10 mouse cellular contexts compared by ENCODE assay signal in genomic region chr19:47988880-47989574, GRCm38 (mm10). TPM values are rescaled to one million over a fixed set of nuclear protein-coding genes. Genes with fewer than 3 reads are reported as not detected.
DNase-seq lines count a peak whose midpoint lies in the region; ATAC-seq lines count a peak whose summit lies in the region.
"Had no signal": no experiment of that assay in that cellular context is flagged by ENCODE, and none has a peak within 500 bp of the region (broad histone marks: within the 10 kb centered on the region; RNA-seq: fewer than 3 reads in every experiment).

No protein-coding gene starts in this region.

- ATAC-seq in heart, embryonic 12.5 days (ENCODE audit: insufficient number of reproducible peaks, low FRiP score) = no peak
- ATAC-seq in midbrain, embryonic 12.5 days (ENCODE audit: low FRiP score, low read depth) = peak; percentile 47; the same call in 1 of the 2 replicates
- no peak for ATAC-seq in midbrain, embryonic 14.5 days (ENCODE audit: low FRiP score, low TSS enrichment)
- ATAC-seq in hindbrain, embryonic 15.5 days (ENCODE audit: low FRiP score, low read depth) = no peak

- no peaks in the 10 kb centered on the region for H3K9me3 ChIP-seq in heart, embryonic 12.5 days (replicated peaks)
- no peaks in the 10 kb centered on the region for H3K9me3 ChIP-seq in midbrain, embryonic 12.5 days
- H3K9me3 ChIP-seq in midbrain, embryonic 14.5 days (ENCODE audit: control insufficient read depth, low read length) = no peaks in the 10 kb centered on the region
- H3K9me3 ChIP-seq in hindbrain, embryonic 15.5 days = no peaks in the 10 kb centered on the region

- H3K4me1 ChIP-seq in heart, embryonic 12.5 days (replicated peaks) = no peaks in the 10 kb centered on the region
- no peaks in the 10 kb centered on the region for H3K4me1 ChIP-seq in midbrain, embryonic 12.5 days
- no peaks in the 10 kb centered on the region; the same call in 1 of the 2 replicates for H3K4me1 ChIP-seq in midbrain, embryonic 14.5 days (ENCODE audit: control insufficient read depth, insufficient read depth, low read length)
- peaks cover 12% of the 10 kb centered on the region for H3K4me1 ChIP-seq in hindbrain, embryonic 15.5 days (replicated peaks)

- WGBS in heart, embryonic 12.5 days = 62% methylated on average over 13 of the region's 13 CpGs
- 65% methylated on average over 13 of the region's 13 CpGs for WGBS in midbrain, embryonic 12.5 days
- 58% methylated on average over 13 of the region's 13 CpGs for WGBS in midbrain, embryonic 14.5 days
- 49% methylated on average over 13 of the region's 13 CpGs for WGBS in hindbrain, embryonic 15.5 days

- H3K9ac ChIP-seq in heart, embryonic 12.5 days = no peak overlapping the region
- H3K9ac ChIP-seq in midbrain, embryonic 12.5 days (replicated peaks) = no peak overlapping the region
- no peak overlapping the region for H3K9ac ChIP-seq in midbrain, embryonic 14.5 days (replicated peaks; ENCODE audit: low read length)
- no peak overlapping the region for H3K9ac ChIP-seq in hindbrain, embryonic 15.5 days
- H3K9ac ChIP-seq: lung, embryonic 14.5 days had no signal

- no peak overlapping the region for H3K4me3 ChIP-seq in heart, embryonic 12.5 days
- H3K4me3 ChIP-seq in midbrain, embryonic 12.5 days = no peak overlapping the region
- no peak overlapping the region for H3K4me3 ChIP-seq in midbrain, embryonic 14.5 days (replicated peaks; ENCODE audit: low read depth, low read length)
- no peak overlapping the region for H3K4me3 ChIP-seq in hindbrain, embryonic 15.5 days
- H3K4me3 ChIP-seq: left cerebral cortex, adult 2 months had no signal

- no peak overlapping the region for H3K27ac ChIP-seq in heart, embryonic 12.5 days (ENCODE audit: poor library complexity, severe bottlenecking)
- H3K27ac ChIP-seq in midbrain, embryonic 12.5 days (replicated peaks) = peak overlapping the region; percentile 43; the same call in 1 of the 2 replicates
- H3K27ac ChIP-seq in midbrain, embryonic 14.5 days (replicated peaks; ENCODE audit: low read depth, low read length) = no peak overlapping the region
- 0 out of 2 replicates have a peak overlapping the region, but pooled peaks have one; percentile 11 for H3K27ac ChIP-seq in hindbrain, embryonic 15.5 days (replicated peaks)
- H3K27ac ChIP-seq: left cerebral cortex, adult 2 months had no signal

- peaks cover 23% of the 10 kb centered on the region for H3K27me3 ChIP-seq in heart, embryonic 12.5 days (replicated peaks)
- H3K27me3 ChIP-seq in midbrain, embryonic 12.5 days = no peaks in the 10 kb centered on the region
- H3K27me3 ChIP-seq in midbrain, embryonic 14.5 days (ENCODE audit: control insufficient read depth, insufficient read depth, low read length) = no peaks in the 10 kb centered on the region
- no peaks in the 10 kb centered on the region for H3K27me3 ChIP-seq in hindbrain, embryonic 15.5 days

- H3K4me2 ChIP-seq in heart, embryonic 12.5 days = no peak overlapping the region
- no peak overlapping the region for H3K4me2 ChIP-seq in midbrain, embryonic 12.5 days (replicated peaks)
- no peak overlapping the region for H3K4me2 ChIP-seq in midbrain, embryonic 14.5 days (ENCODE audit: low read length)
- H3K4me2 ChIP-seq in hindbrain, embryonic 15.5 days = no peak overlapping the region
- H3K4me2 ChIP-seq: lung, embryonic 14.5 days had no signal

- DNase-seq in heart, adult 11 months = peak; percentile 46
- no peak for DNase-seq in midbrain, embryonic 14.5 days
- DNase-seq in retina, postnatal 1 day = peak; percentile 33
- no peak for DNase-seq in layer of hippocampus, adult 9-11 months

- no peaks in the 10 kb centered on the region for H3K36me3 ChIP-seq in heart, embryonic 12.5 days
- H3K36me3 ChIP-seq in midbrain, embryonic 12.5 days = no peaks in the 10 kb centered on the region
- no peaks in the 10 kb centered on the region for H3K36me3 ChIP-seq in midbrain, embryonic 14.5 days (ENCODE audit: control insufficient read depth, insufficient read depth, low read length)
- H3K36me3 ChIP-seq in hindbrain, embryonic 15.5 days = no peaks in the 10 kb centered on the region

RNA-seq across cellular contexts. Expression of gene Cfap58, which starts 51.6 kb away (rescaled TPM):
- not detected in 2 replicates for polyA plus RNA-seq in heart, embryonic 12.5 days (2016; fragmentation: Nextera tagmentation; extraction: Ambion mirVana)
- 0.20 and 0.27 TPM in 2 replicates for polyA plus RNA-seq in midbrain, embryonic 12.5 days (2016; fragmentation: Nextera tagmentation; extraction: Ambion mirVana)
- polyA plus RNA-seq in midbrain, embryonic 14.5 days (2014; fragmentation: Nextera tagmentation; extraction: Ambion mirVana) = 0.47 and 0.89 TPM in 2 replicates
- polyA plus RNA-seq in hindbrain, embryonic 15.5 days (2015; fragmentation: Nextera tagmentation; extraction: Ambion mirVana) = 0.63 and 0.95 TPM in 2 replicates
- polyA plus RNA-seq: liver, adult 2 months; lung, embryonic 14.5 days had no signal

Comparison
In these comparisons a context has a peak if more than half of its experiments do, and no peak if none do; other contexts are left out.
1. H3K27ac ChIP-seq: peak in midbrain, embryonic 12.5 days (single experiment) and hindbrain, embryonic 15.5 days (single experiment); none in heart, embryonic 12.5 days (single experiment) and midbrain, embryonic 14.5 days (single experiment).
2. DNase-seq: peak in heart, adult 11 months (single experiment) and retina, postnatal 1 day (single experiment); none in midbrain, embryonic 14.5 days (single experiment) and layer of hippocampus, adult 9-11 months (single experiment).